Mouse (Mus musculus): Measurements from ENCODE around the gene Hadh.

Gene Hadh

GRCm38 (mm10) chr3:131218636-131219390, 53.1 kb downstream of the Hadh start:
- DNase-seq (ENCODE audit: low spot score) = no peak

- DNase-seq (ENCODE audit: low spot score) = no peak
Measured at GRCm38 (mm10) chr3:131214841-131215240, 57.1 kb downstream of the Hadh start.

- DNase-seq (ENCODE audit: low spot score) = no peak
Measured at GRCm38 (mm10) chr3:131214060-131214658, 57.7 kb downstream of the Hadh start.

- DNase-seq (ENCODE audit: low spot score) = no peak
Measured at GRCm38 (mm10) chr3:131212200-131212599, 59.7 kb downstream of the Hadh start.

- no peak for DNase-seq (ENCODE audit: low spot score)
Measured at GRCm38 (mm10) chr3:131208265-131208891, 63.5 kb downstream of the Hadh start.

- no peak for DNase-seq (ENCODE audit: low spot score)
Measured at GRCm38 (mm10) chr3:131207846-131208245, 64.1 kb downstream of the Hadh start.

GRCm38 (mm10) chr3:131202311-131202710, 69.6 kb downstream of the Hadh start:
- no peak for DNase-seq (ENCODE audit: low spot score)

GRCm38 (mm10) chr3:131199590-131200288, 72.2 kb downstream of the Hadh start:
- DNase-seq (ENCODE audit: low spot score) = no peak

GRCm38 (mm10) chr3:131198991-131199390, 72.9 kb downstream of the Hadh start:
- DNase-seq (ENCODE audit: low spot score) = no peak

GRCm38 (mm10) chr3:131196507-131197019, 75.3 kb downstream of the Hadh start:
- no peak for DNase-seq (ENCODE audit: low spot score)

GRCm38 (mm10) chr3:131196050-131196449, 75.9 kb downstream of the Hadh start:
- no peak for DNase-seq (ENCODE audit: low spot score)

GRCm38 (mm10) chr3:131191454-131191853, 80.4 kb downstream of the Hadh start:
- no peak for DNase-seq (ENCODE audit: low spot score)

- no peak for DNase-seq (ENCODE audit: low spot score)
Measured at GRCm38 (mm10) chr3:131190671-131191367, 81.1 kb downstream of the Hadh start.

- DNase-seq (ENCODE audit: low spot score) = no peak
Measured at GRCm38 (mm10) chr3:131190239-131190638, 81.7 kb downstream of the Hadh start.

GRCm38 (mm10) chr3:131186193-131186592, 85.7 kb downstream of the Hadh start:
- DNase-seq (ENCODE audit: low spot score) = no peak
